Mouse (Mus musculus): ENCODE data around the gene Mup15. TPM values are rescaled to one million over a fixed set of nuclear protein-coding genes. Genes with fewer than 3 reads are reported as not detected.

Mup15 gene
- not detected for polyA plus RNA-seq (2014; fragmentation: Illumina TruSeq; extraction: RNeasy Lipid Tissue Mini Kit (QIAGEN cat#74804); ENCODE audit: low read depth, low replicate concordance)

GRCm38 (mm10) chr4:61439643-61440042 lies at the start of gene Mup15:
Gene Mup15 (minus strand): TSS chr4:61439743.

Other genes with a start within 250 kb of the Mup15 start
- gene Mup13, start 211.5 kb downstream of the Mup15 start, polyA plus RNA-seq (2014; fragmentation: Illumina TruSeq; extraction: RNeasy Lipid Tissue Mini Kit (QIAGEN cat#74804); ENCODE audit: low read depth, low replicate concordance): not detected
- gene Mup14, start 135.7 kb downstream of the Mup15 start, polyA plus RNA-seq (2014; fragmentation: Illumina TruSeq; extraction: RNeasy Lipid Tissue Mini Kit (QIAGEN cat#74804); ENCODE audit: low read depth, low replicate concordance): 0.67 TPM
- gene Mup16, start 79.8 kb upstream of the Mup15 start, polyA plus RNA-seq (2014; fragmentation: Illumina TruSeq; extraction: RNeasy Lipid Tissue Mini Kit (QIAGEN cat#74804); ENCODE audit: low read depth, low replicate concordance): not detected
- gene Mup17, start 156.1 kb upstream of the Mup15 start, polyA plus RNA-seq (2014; fragmentation: Illumina TruSeq; extraction: RNeasy Lipid Tissue Mini Kit (QIAGEN cat#74804); ENCODE audit: low read depth, low replicate concordance): 0.24 TPM
- gene Mup18, start 234.4 kb upstream of the Mup15 start, polyA plus RNA-seq (2014; fragmentation: Illumina TruSeq; extraction: RNeasy Lipid Tissue Mini Kit (QIAGEN cat#74804); ENCODE audit: low read depth, low replicate concordance): not detected